Mouse (Mus musculus) testis, adult 2 months (tissue): ENCODE measurements around the gene Serpinb6a.

Source experiments
- CTCF ChIP-seq: fragments of 200-500 bp; IDR thresholded peaks from 2 replicates; pipeline ENCODE4 v1.5.1; 2012; ENCODE audit warnings: low read depth, mild to moderate bottlenecking, inconsistent platforms, low read length, moderate library complexity; ENCODE audit not compliant: control insufficient read depth, insufficient read depth, insufficient replicate concordance
- POLR2A ChIP-seq: fragments of 200-500 bp; IDR thresholded peaks from 2 replicates; pipeline ENCODE4 v1.6.1; 2012; ENCODE audit warnings: low read depth, mild to moderate bottlenecking, inconsistent platforms, low read length, moderate library complexity; ENCODE audit not compliant: control insufficient read depth

- TF ChIP-seq CTCF = no peak
- no peak for TF ChIP-seq POLR2A
These were observed 42.8 kb downstream of the Serpinb6a start for GRCm38 (mm10) chr13:33959771-33960170.
